Mouse (Mus musculus): ENCODE measurements around the gene Rgl2.
"Not testable (repeated sequence)": the region's sequence is repeated elsewhere in the genome, so short reads cannot be mapped to it uniquely, and the experiment has no call there.

Rgl2 gene

GRCm38 (mm10) chr17:33941381-33941780 is 12.0 kb downstream of the Rgl2 start:
- in situ Hi-C loops (cut with MboI, MseI), result no loop called here

DNA sequence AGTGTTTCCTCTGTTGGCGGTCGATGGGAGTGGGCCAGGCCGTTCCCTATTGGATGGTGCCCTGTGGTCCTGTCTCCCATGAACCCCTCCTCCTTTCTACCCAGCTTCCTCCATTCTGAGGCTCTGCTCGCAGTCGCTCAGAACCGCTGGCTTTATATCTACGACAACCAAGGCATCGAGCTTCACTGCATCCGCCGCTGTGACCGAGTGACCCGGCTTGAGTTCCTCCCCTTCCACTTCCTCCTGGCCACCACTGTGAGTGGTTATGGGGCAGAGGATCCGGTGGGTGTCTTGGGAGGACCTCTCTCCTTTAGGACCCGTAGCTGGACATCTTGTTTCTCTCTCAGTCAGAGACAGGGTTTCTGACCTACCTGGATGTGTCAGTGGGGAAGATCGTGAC is 14.1 kb downstream of the Rgl2 start:
- in situ Hi-C loops (cut with MboI, MseI), result no loop called here

- in situ Hi-C loops (cut with MboI, MseI), result no loop called here
Observed at GRCm38 (mm10) chr17:33947430-33948089, 18.2 kb downstream of the Rgl2 start.

- in situ Hi-C loops (cut with MboI, MseI), result no loop called here
Observed at GRCm38 (mm10) chr17:33948090-33948904, 19.0 kb downstream of the Rgl2 start.

GRCm38 (mm10) chr17:33948905-33949537 is 19.7 kb downstream of the Rgl2 start:
- in situ Hi-C loops (cut with MboI, MseI), result no loop called here

GRCm38 (mm10) chr17:33950131-33950625 is 20.8 kb downstream of the Rgl2 start:
- in situ Hi-C loops (cut with MboI, MseI), result no loop called here

DNA sequence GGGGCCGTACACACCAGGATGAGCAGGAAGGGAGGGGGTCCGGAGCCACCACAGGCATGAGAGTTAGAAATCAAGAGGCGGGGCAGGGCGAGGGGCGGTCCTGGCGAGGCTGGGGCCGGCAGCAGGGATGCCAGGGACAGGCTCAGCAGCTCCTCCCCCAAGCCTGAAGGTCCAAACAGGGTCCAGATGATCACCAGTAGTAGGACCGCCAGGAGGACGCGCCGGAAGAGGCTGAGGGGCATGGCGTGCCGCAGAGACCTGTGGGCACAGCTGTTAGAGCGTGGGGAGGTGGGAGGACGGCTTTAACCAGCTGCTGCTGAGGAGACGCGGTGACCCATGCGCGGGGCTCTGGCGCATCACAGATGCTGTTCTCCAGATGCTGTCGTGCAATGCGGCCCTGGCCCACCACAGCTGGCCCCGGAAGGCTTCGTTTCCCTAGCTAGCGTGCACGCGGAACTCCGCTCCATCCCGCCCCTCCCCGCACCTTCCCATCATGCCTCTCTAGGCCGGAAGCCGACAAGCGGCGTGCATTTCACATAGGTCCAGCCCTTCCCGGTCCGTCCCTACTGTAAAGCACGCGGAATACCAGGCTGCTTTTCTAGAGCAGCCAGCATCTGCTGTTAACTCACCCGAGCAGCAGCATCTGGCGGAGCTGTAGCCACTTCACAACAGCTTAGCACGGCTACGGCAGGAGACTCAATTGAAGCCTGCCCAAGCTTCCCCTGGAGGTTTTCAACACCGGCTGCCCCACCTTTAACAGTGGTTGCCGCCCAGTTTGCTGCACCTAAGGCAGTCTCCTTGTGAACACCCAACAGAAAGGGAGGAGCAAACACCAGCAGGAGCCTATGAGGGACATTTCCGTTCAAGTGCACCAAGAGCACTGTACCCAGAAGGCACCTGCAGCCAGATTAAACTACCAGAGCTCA is 21.9 kb downstream of the Rgl2 start, which contains the start of gene B3galt4:
Gene B3galt4 (minus strand): TSS at position 468 of the 926 bp plus-strand sequence.
- in situ Hi-C loops (cut with MboI, MseI), result no loop called here

- in situ Hi-C loops (cut with MboI, MseI), result not testable (repeated sequence)
Observed at GRCm38 (mm10) chr17:33952015-33952414, 22.7 kb downstream of the Rgl2 start.

DNA sequence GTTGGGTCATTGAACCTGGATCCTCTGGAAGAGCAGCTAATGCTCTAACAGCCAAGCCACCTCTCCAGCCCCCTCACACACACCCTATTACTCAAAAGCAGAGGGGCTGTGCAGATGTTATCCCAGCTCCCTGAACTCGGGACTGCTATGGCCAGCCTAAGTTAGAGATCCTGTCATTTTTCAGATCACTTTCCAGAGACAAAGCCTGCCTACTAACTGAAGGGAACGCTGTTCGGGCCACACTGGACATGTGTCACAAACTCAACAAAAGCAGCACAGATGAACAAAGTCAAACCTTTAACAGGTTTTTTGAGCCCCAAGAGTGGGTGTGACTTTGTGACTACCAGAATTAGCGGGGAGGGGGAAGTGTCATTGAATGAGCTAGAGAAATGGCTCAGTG is 23.5 kb downstream of the Rgl2 start:
- in situ Hi-C loops (cut with MboI, MseI), result no loop called here

- in situ Hi-C loops (cut with MboI, MseI), result no loop called here
Observed at GRCm38 (mm10) chr17:33953310-33953709, 24.0 kb downstream of the Rgl2 start.

DNA sequence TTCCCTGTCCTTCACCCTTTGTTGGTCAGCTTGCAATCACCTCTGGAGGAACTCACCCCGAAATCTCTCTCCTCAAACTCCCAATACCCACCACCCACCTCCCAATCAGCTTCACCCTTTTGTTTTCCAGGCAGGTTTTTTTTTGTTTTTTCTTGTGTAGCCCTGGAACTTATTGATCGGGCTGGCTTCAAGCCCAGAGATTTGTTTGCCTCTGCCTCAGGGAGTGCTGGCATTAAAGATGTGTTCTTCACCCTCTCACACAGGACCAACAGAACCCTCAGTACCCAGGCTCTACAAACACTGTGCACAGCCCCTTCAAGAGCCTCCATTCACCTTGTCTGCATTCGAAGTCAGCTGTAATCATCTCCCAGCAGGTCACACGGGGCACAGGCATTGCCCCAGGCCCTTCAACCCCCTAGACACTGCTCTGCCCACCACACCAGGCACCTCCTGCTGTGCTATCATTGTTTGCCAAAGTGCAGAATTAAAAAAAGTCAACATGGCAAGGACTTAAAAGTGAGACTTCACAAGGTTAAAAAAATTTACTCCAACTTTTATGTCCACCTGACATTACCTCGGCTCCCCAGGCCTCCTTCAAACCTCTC is 24.7 kb downstream of the Rgl2 start:
- in situ Hi-C loops (cut with MboI, MseI), result no loop called here

- in situ Hi-C loops (cut with MboI, MseI), result no loop called here
Observed at GRCm38 (mm10) chr17:33954646-33955554, 25.6 kb downstream of the Rgl2 start.

- in situ Hi-C loops (cut with MboI, MseI), result no loop called here
Observed at GRCm38 (mm10) chr17:33955555-33956214, 26.3 kb downstream of the Rgl2 start, which contains the start of the genes Vps52 and Rps18. TSS of gene Vps52 (plus strand) at chr17:33955812. TSS of gene Rps18 (minus strand) at chr17:33956001.

- in situ Hi-C loops (cut with MboI, MseI), result no loop called here
Observed at GRCm38 (mm10) chr17:33956336-33956735, 27.0 kb downstream of the Rgl2 start.

GRCm38 (mm10) chr17:33957493-33957892 is 28.1 kb downstream of the Rgl2 start:
- in situ Hi-C loops (cut with MboI, MseI), result no loop called here

GRCm38 (mm10) chr17:33958451-33958850 is 29.1 kb downstream of the Rgl2 start:
- in situ Hi-C loops (cut with MboI, MseI), result no loop called here

DNA sequence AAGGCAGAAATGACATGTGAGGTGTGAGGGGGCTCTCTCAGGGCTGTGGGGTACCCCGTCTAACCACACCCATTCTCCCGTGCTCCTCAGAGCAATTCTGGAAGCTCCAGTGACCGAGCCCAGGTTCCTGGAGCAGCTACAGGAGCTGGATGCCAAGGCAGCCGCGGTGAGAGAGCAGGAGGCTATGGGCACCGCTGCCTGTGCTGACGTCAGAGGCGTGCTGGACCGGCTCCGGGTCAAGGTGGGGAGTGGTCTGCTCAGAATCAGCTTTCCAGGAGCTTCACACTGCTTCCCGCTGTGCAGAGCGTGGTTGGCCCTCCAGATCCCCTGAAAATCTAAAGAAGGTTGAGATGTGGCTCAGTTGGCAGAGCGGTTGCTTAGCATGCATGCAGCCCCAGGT is 29.8 kb downstream of the Rgl2 start:
- in situ Hi-C loops (cut with MboI, MseI), result no loop called here

DNA sequence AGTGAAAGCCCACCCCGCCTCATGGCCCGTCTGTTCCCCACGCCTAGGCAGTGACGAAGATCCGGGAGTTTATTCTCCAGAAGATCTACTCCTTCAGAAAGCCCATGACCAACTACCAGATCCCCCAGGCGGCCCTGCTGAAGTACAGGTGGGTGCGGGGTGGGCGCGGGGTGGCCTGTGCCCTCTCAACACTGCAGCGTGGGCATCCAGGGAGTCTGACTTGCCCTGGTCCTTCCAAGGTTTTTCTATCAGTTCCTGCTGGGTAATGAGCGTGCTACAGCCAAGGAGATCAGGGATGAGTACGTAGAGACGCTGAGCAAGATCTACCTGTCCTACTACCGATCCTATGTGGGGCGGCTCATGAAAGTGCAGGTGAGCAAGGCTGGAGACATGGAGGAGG is 30.6 kb downstream of the Rgl2 start:
- in situ Hi-C loops (cut with MboI, MseI), result loop anchor here in 1 of 2 experiments (5.0 kb wide), 1 partner anchor 808 kb away; no protein-coding TSS in a partner anchor

DNA sequence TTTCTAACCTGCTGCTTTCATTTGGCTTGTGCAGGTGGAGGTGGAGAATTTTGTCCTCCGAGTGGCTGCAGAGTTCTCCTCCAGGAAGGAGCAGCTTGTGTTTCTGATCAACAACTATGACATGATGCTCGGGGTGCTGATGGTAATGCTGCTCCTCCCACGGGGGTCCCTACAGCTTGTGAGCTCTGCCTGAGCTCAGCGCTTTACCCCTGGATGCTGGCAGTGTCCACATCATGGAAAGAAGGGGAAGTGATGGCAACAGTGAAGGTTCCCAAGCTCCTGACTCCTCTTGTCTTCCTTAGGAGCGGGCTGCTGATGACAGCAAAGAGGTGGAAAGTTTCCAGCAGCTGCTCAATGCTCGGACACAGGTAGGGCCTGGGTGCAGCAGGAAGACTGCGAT is 33.5 kb downstream of the Rgl2 start:
- in situ Hi-C loops (cut with MboI, MseI), result loop anchor here in 1 of 2 experiments (5.0 kb wide), 1 partner anchor 811 kb away; no protein-coding TSS in a partner anchor
